Mouse (Mus musculus): ENCODE measurements around the gene Bmf. TPM values are rescaled to one million over a fixed set of nuclear protein-coding genes. Genes with fewer than 3 reads are reported as not detected.

Gene Bmf
- polyA plus RNA-seq (2011; ENCODE audit: insufficient read length, low read depth, missing spikeins), result 2.7 and 10.1 TPM in 2 replicates

- H3K4me1 ChIP-seq (ENCODE audit: control insufficient read depth, insufficient read depth, low read length), result peaks cover 28% of the 10 kb centered on the region
- TF ChIP-seq CTCF (IDR thresholded peaks at IDR 0.05; ENCODE audit: borderline replicate concordance, insufficient read depth, low read length) (no peak), POLR2A (IDR thresholded peaks at IDR 0.05; ENCODE audit: low read depth, low read length) (peak; percentile 52; the same call in 1 of the 2 replicates)
- H3K4me3 ChIP-seq (ENCODE audit: insufficient read depth, low read length), result peak within 1 kb of the TSS; percentile 68
- H3K27ac ChIP-seq (ENCODE audit: insufficient read depth, low read length), result no peak within 1 kb of the TSS
Observed at GRCm38 (mm10) chr2:118549507-118550473, at the start of gene Bmf. Bmf (minus strand) TSS chr2:118549687.

- peak overlapping the region; percentile 96 for H3K4me3 ChIP-seq (ENCODE audit: insufficient read depth, low read length)
- no peaks in the 10 kb centered on the region for H3K4me1 ChIP-seq (ENCODE audit: control insufficient read depth, insufficient read depth, low read length)
- TF ChIP-seq POLR2A (IDR thresholded peaks at IDR 0.05; ENCODE audit: low read depth, low read length), result no peak
- no peak for TF ChIP-seq CTCF (IDR thresholded peaks at IDR 0.05; ENCODE audit: borderline replicate concordance, insufficient read depth, low read length)
- H3K27ac ChIP-seq (ENCODE audit: insufficient read depth, low read length), result no peak overlapping the region
Observed at GRCm38 (mm10) chr2:118599087-118599486, 49.6 kb upstream of the Bmf start.

GRCm38 (mm10) chr2:118597673-118598568 is 48.4 kb upstream of the Bmf start, which contains the start of gene Bub1b:
Bub1b (plus strand) TSS chr2:118598211.
- TF ChIP-seq CTCF (IDR thresholded peaks at IDR 0.05; ENCODE audit: borderline replicate concordance, insufficient read depth, low read length), result no peak
- TF ChIP-seq POLR2A (IDR thresholded peaks at IDR 0.05; ENCODE audit: low read depth, low read length), result peak; percentile 55; the same call in 1 of the 2 replicates
- H3K27ac ChIP-seq (ENCODE audit: insufficient read depth, low read length), result no peak within 1 kb of the TSS
- H3K4me3 ChIP-seq (ENCODE audit: insufficient read depth, low read length), result peak within 1 kb of the TSS; percentile 96
- H3K4me1 ChIP-seq (ENCODE audit: control insufficient read depth, insufficient read depth, low read length), result no peaks in the 10 kb centered on the region

- Histone ChIP-seq H3K27ac (ENCODE audit: insufficient read depth, low read length) (no peak overlapping the region), H3K4me1 (ENCODE audit: control insufficient read depth, insufficient read depth, low read length) (no peaks in the 10 kb centered on the region), H3K4me3 (ENCODE audit: insufficient read depth, low read length) (no peak overlapping the region)
- TF ChIP-seq POLR2A (IDR thresholded peaks at IDR 0.05; ENCODE audit: low read depth, low read length) (no peak), CTCF (IDR thresholded peaks at IDR 0.05; ENCODE audit: borderline replicate concordance, insufficient read depth, low read length) (no peak)
Observed at GRCm38 (mm10) chr2:118591083-118591482, 41.6 kb upstream of the Bmf start.

- no peak overlapping the region for H3K27ac ChIP-seq (ENCODE audit: insufficient read depth, low read length)
- H3K4me1 ChIP-seq (ENCODE audit: control insufficient read depth, insufficient read depth, low read length), result no peaks in the 10 kb centered on the region
- no peak overlapping the region for H3K4me3 ChIP-seq (ENCODE audit: insufficient read depth, low read length)
- no peak for TF ChIP-seq POLR2A (IDR thresholded peaks at IDR 0.05; ENCODE audit: low read depth, low read length)
- TF ChIP-seq CTCF (IDR thresholded peaks at IDR 0.05; ENCODE audit: borderline replicate concordance, insufficient read depth, low read length), result no peak
Observed at GRCm38 (mm10) chr2:118587686-118588085, 38.2 kb upstream of the Bmf start.

- H3K4me3 ChIP-seq (ENCODE audit: insufficient read depth, low read length), result no peak overlapping the region
- no peak overlapping the region for H3K27ac ChIP-seq (ENCODE audit: insufficient read depth, low read length)
- H3K4me1 ChIP-seq (ENCODE audit: control insufficient read depth, insufficient read depth, low read length), result no peaks in the 10 kb centered on the region
- TF ChIP-seq POLR2A (IDR thresholded peaks at IDR 0.05; ENCODE audit: low read depth, low read length) (no peak), CTCF (IDR thresholded peaks at IDR 0.05; ENCODE audit: borderline replicate concordance, insufficient read depth, low read length) (no peak)
Observed at GRCm38 (mm10) chr2:118586013-118586412, 36.5 kb upstream of the Bmf start.

- H3K27ac ChIP-seq (ENCODE audit: insufficient read depth, low read length), result no peak overlapping the region
- H3K4me1 ChIP-seq (ENCODE audit: control insufficient read depth, insufficient read depth, low read length), result no peaks in the 10 kb centered on the region
- TF ChIP-seq POLR2A (IDR thresholded peaks at IDR 0.05; ENCODE audit: low read depth, low read length), result no peak
- no peak for TF ChIP-seq CTCF (IDR thresholded peaks at IDR 0.05; ENCODE audit: borderline replicate concordance, insufficient read depth, low read length)
- H3K4me3 ChIP-seq (ENCODE audit: insufficient read depth, low read length), result no peak overlapping the region
Observed at GRCm38 (mm10) chr2:118573135-118573534, 23.6 kb upstream of the Bmf start.

- no peak overlapping the region for H3K4me3 ChIP-seq (ENCODE audit: insufficient read depth, low read length)
- no peak overlapping the region for H3K27ac ChIP-seq (ENCODE audit: insufficient read depth, low read length)
- H3K4me1 ChIP-seq (ENCODE audit: control insufficient read depth, insufficient read depth, low read length), result no peaks in the 10 kb centered on the region
- TF ChIP-seq POLR2A (IDR thresholded peaks at IDR 0.05; ENCODE audit: low read depth, low read length), result no peak
- TF ChIP-seq CTCF (IDR thresholded peaks at IDR 0.05; ENCODE audit: borderline replicate concordance, insufficient read depth, low read length), result no peak
Observed at GRCm38 (mm10) chr2:118572183-118572836, 22.8 kb upstream of the Bmf start.

GRCm38 (mm10) chr2:118570939-118571338 is 21.5 kb upstream of the Bmf start:
- H3K27ac ChIP-seq (ENCODE audit: insufficient read depth, low read length), result no peak overlapping the region
- H3K4me1 ChIP-seq (ENCODE audit: control insufficient read depth, insufficient read depth, low read length), result no peaks in the 10 kb centered on the region
- H3K4me3 ChIP-seq (ENCODE audit: insufficient read depth, low read length), result no peak overlapping the region
- TF ChIP-seq POLR2A (IDR thresholded peaks at IDR 0.05; ENCODE audit: low read depth, low read length), result no peak
- no peak for TF ChIP-seq CTCF (IDR thresholded peaks at IDR 0.05; ENCODE audit: borderline replicate concordance, insufficient read depth, low read length)

Data from embryonic fibroblast, embryonic 13.5 days (primary cell).